Mouse (Mus musculus) embryonic facial prominence, embryonic 15.5 days (tissue): ENCODE results near the gene Nme9. TPM values are rescaled to one million over a fixed set of nuclear protein-coding genes. Genes with fewer than 3 reads are reported as not detected.
A peak's percentile ranks its signal among the peaks of the same experiment; 100 is the strongest.

ENCODE experiments used
- ATAC-seq: fragments of 200-750 bp; cut with Nextera tagmentation; 2 replicates; pipeline ENCODE4 v1.8.0; 2017; ENCODE audit warnings: low read depth, moderate TSS enrichment; ENCODE audit not compliant: insufficient number of reproducible peaks, low FRiP score, low TSS enrichment
- H3K27ac ChIP-seq: fragments of 300-500 bp; sonication (generic); replicated peaks from 2 replicates; pipeline ENCODE4 v1.5.1; 2015; ENCODE audit warnings: mild to moderate bottlenecking, inconsistent platforms
- H3K27me3 ChIP-seq: fragments of 300-500 bp; sonication (generic); 2 replicates; pipeline ENCODE4 v1.6.1; 2015; ENCODE audit warnings: inconsistent platforms
- H3K36me3 ChIP-seq: fragments of 300-500 bp; sonication (generic); 2 replicates; pipeline ENCODE4 v1.6.1; 2015; ENCODE audit warnings: mild to moderate bottlenecking, inconsistent platforms
- H3K4me1 ChIP-seq: fragments of 300-500 bp; sonication (generic); 2 replicates; pipeline ENCODE4 v1.6.1; 2015; ENCODE audit warnings: inconsistent platforms
- H3K4me2 ChIP-seq: fragments of 300-500 bp; sonication (generic); replicated peaks from 2 replicates; pipeline ENCODE4 v1.6.1; 2015; ENCODE audit warnings: mild to moderate bottlenecking, inconsistent platforms
- H3K4me3 ChIP-seq: fragments of 300-500 bp; sonication (generic); replicated peaks from 2 replicates; pipeline ENCODE4 v1.5.1; 2015; ENCODE audit warnings: mild to moderate bottlenecking, inconsistent platforms
- H3K9ac ChIP-seq: fragments of 300-500 bp; sonication (generic); 2 replicates; pipeline ENCODE4 v1.6.1; 2015; ENCODE audit warnings: inconsistent platforms
- H3K9me3 ChIP-seq: fragments of 300-500 bp; sonication (generic); replicated peaks from 2 replicates; pipeline ENCODE4 v1.6.1; 2016; ENCODE audit warnings: inconsistent platforms
- WGBS: fragments of 180-500 bp; shearing (Covaris S2); methylation state at CpG from one replicate; pipeline ENCODE4 v1.1.7; 2015; 5-methylcytosine and 5-hydroxymethylcytosine counted together
- polyA plus RNA-seq: library from polyadenylated mRNA; unstranded; fragments of >200 nt; fragmentation: Nextera tagmentation; extraction: Ambion mirVana; gene quantifications from 2 replicates; pipeline ENCODE4 v1.2.1, GENCODE M21; 2015

Gene Nme9
- polyA plus RNA-seq = 6.2 and 11.2 TPM in 2 replicates

GRCm38 (mm10) chr9:99451161-99451560 lies at the start of gene Nme9:
Gene Nme9, plus strand, starts transcription at chr9:99451475.
- Histone ChIP-seq H3K9me3 (no peaks in the 10 kb centered on the region), H3K4me1 (peaks cover 21% of the 10 kb centered on the region), H3K27ac (no peak within 1 kb of the TSS), H3K4me2 (peak within 1 kb of the TSS; percentile 30), H3K9ac (no peak within 1 kb of the TSS), H3K4me3 (0 out of 2 replicates have a peak within 1 kb of the TSS, but pooled peaks have one; percentile 3), H3K36me3 (no peaks in the 10 kb centered on the region), H3K27me3 (peaks cover 8% of the 10 kb centered on the region)
- WGBS = 6% methylated on average over 14 of the region's 14 CpGs
- ATAC-seq = no peak

GRCm38 (mm10) chr9:99409280-99409679 lies 42.0 kb upstream of the Nme9 start:
- H3K4me1 ChIP-seq = 0 out of 2 replicates have a peak, but pooled peaks cover 1% of the 10 kb centered on the region
- no peaks in the 10 kb centered on the region for H3K36me3 ChIP-seq
- no peak overlapping the region for H3K9ac ChIP-seq
- no peak for ATAC-seq
- WGBS = 84% methylated on average over 3 of the region's 3 CpGs
- H3K27ac ChIP-seq = no peak overlapping the region
- no peaks in the 10 kb centered on the region for H3K9me3 ChIP-seq
- H3K4me2 ChIP-seq = no peak overlapping the region
- no peaks in the 10 kb centered on the region for H3K27me3 ChIP-seq
- H3K4me3 ChIP-seq = no peak overlapping the region

DNA sequence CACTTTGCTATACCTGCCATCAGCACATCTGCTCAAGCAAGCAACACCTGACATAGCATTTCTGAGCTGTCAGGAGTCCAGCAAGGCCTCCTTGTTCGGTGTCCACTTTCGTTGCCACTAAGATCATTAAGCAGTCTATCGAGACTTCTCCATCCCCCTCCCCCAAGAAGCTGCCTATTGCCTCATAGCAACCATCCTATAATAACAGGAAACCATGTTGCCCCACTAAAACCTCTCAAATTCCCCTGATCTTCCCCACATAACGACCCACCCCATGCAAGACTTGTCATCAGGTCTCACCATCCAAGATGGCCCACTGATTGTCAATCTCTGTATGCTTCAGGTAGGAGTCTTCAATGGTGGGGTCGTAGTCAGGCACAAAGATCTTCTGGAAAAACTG lies 40.2 kb upstream of the Nme9 start:
- H3K27me3 ChIP-seq = no peaks in the 10 kb centered on the region
- H3K4me1 ChIP-seq = peaks cover 12% of the 10 kb centered on the region; the same call in 1 of the 2 replicates
- H3K9me3 ChIP-seq = no peaks in the 10 kb centered on the region
- no peak for ATAC-seq
- H3K36me3 ChIP-seq = no peaks in the 10 kb centered on the region
- H3K27ac ChIP-seq = no peak overlapping the region
- no peak overlapping the region for H3K4me2 ChIP-seq
- WGBS = 82% methylated on average over 5 of the region's 5 CpGs
- no peak overlapping the region for H3K4me3 ChIP-seq
- no peak overlapping the region for H3K9ac ChIP-seq

DNA sequence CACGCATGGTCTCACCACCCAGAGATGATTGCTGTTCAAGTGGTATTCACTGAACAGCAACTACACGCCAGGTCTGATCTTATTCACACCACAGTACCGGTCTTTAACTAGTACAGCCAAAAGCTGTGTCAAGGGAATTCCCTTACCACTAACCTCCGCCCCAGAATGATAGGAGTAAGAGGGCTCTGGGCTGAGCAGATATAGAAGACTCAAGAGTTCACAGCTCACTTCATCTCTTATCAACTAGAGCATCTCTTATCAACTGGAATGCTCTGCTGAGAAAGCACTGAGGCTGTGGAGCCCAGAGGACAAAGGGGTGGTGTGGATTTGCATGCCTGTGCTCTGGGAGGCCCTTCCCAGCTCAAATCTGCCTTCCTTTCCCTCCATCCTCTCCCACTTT lies 39.5 kb upstream of the Nme9 start:
- WGBS = 91% methylated on average over 4 of the region's 4 CpGs
- H3K27me3 ChIP-seq = no peaks in the 10 kb centered on the region

GRCm38 (mm10) chr9:99416809-99417208 lies 34.5 kb upstream of the Nme9 start:
- H3K27ac ChIP-seq = no peak overlapping the region
- no peak overlapping the region for H3K4me2 ChIP-seq

More for the DNA sequence above, 39.5 kb upstream of the Nme9 start:
- no peak for ATAC-seq
- Histone ChIP-seq H3K4me2 (no peak overlapping the region), H3K9me3 (no peaks in the 10 kb centered on the region), H3K4me3 (no peak overlapping the region), H3K27ac (no peak overlapping the region), H3K36me3 (no peaks in the 10 kb centered on the region), H3K4me1 (peaks cover 16% of the 10 kb centered on the region), H3K9ac (no peak overlapping the region)

GRCm38 (mm10) chr9:99417288-99417846 lies 33.9 kb upstream of the Nme9 start:
- H3K4me3 ChIP-seq = no peak overlapping the region
- no peak overlapping the region for H3K9ac ChIP-seq
- 0 out of 2 replicates have a peak, but pooled peaks have one; percentile 31 for ATAC-seq
- 64% methylated on average over 4 of the region's 4 CpGs for WGBS
- no peaks in the 10 kb centered on the region for H3K27me3 ChIP-seq
- H3K36me3 ChIP-seq = no peaks in the 10 kb centered on the region; the same call in 1 of the 2 replicates
- peak overlapping the region; percentile 56 for H3K27ac ChIP-seq
- H3K4me2 ChIP-seq = no peak overlapping the region
- peaks cover 38% of the 10 kb centered on the region for H3K4me1 ChIP-seq
- no peaks in the 10 kb centered on the region for H3K9me3 ChIP-seq

More at GRCm38 (mm10) chr9:99416809-99417208, 34.5 kb upstream of the Nme9 start:
- Histone ChIP-seq H3K4me3 (no peak overlapping the region), H3K36me3 (no peaks in the 10 kb centered on the region; the same call in 1 of the 2 replicates), H3K27me3 (no peaks in the 10 kb centered on the region), H3K9ac (no peak overlapping the region), H3K9me3 (no peaks in the 10 kb centered on the region), H3K4me1 (peaks cover 38% of the 10 kb centered on the region)
- WGBS = 76% methylated on average over 3 of the region's 3 CpGs
- ATAC-seq = no peak

DNA sequence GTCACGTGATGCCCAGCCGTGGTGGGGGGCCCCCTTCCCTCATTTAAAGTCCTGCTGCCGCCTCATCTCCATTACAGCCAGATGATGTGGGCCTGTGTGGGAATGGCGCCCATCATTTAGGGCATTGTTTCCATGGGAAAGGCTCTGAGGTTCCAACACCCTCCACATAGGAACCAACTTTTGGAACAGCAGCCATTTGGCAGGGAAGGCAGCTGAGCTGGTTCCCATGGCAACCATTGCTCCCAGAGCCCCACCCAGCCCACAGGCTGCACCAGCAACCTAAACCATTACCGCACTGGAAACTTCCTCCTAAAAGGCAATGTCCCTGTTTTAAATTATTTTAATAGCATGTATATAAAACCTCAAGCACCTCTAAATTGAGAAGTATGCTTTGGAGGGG lies 32.9 kb upstream of the Nme9 start:
- Histone ChIP-seq H3K4me1 (peaks cover 41% of the 10 kb centered on the region), H3K27me3 (no peaks in the 10 kb centered on the region), H3K36me3 (no peaks in the 10 kb centered on the region; the same call in 1 of the 2 replicates), H3K4me3 (no peak overlapping the region), H3K4me2 (no peak overlapping the region), H3K9me3 (no peaks in the 10 kb centered on the region), H3K9ac (no peak overlapping the region), H3K27ac (peak overlapping the region; percentile 56)
- 57% methylated on average over 5 of the region's 5 CpGs for WGBS
- peak; percentile 36 for ATAC-seq

DNA sequence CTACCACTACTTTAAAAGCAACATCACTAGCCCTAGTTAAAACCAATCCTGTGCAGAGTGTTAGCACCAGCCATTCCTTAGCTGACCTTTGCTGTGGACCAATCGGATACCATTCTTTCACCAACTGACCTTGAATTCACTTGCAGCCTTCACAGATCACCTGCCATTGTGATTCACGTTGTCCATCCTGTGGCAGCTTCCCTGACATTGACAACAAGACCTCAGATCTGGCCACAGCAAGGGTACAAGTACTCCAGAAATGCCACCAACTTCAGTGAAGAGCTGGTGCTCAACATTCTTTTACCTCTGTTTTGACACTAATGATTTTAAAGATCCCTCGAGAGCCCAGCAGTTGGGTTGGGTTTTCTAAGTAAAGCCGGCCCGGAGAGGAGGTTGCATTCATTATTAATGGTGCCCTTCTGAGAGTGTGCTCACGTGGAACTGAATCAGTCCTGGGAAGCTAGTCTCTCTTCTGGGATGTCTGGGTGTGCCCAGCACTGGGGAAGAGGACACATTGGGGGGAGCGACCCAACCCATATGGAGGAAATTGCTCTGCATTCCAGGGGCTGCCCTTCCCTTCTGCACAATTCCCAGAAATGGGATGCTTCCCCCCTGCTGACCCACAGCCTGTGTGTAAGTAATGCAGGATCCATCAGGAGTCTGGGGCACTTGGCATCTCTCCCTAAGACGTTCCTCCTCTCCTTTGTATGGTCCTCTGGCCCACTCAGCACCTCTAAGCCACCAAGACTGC lies 31.1 kb upstream of the Nme9 start:
- Histone ChIP-seq H3K36me3 (no peaks in the 10 kb centered on the region; the same call in 1 of the 2 replicates), H3K4me1 (peaks cover 50% of the 10 kb centered on the region), H3K9ac (no peak overlapping the region), H3K27ac (no peak overlapping the region), H3K9me3 (no peaks in the 10 kb centered on the region), H3K4me3 (no peak overlapping the region), H3K4me2 (no peak overlapping the region), H3K27me3 (no peaks in the 10 kb centered on the region)
- ATAC-seq = no peak
- WGBS = 76% methylated on average over 8 of the region's 8 CpGs

GRCm38 (mm10) chr9:99421914-99422313 lies 29.4 kb upstream of the Nme9 start:
- Histone ChIP-seq H3K36me3 (no peaks in the 10 kb centered on the region; the same call in 1 of the 2 replicates), H3K4me1 (peaks cover 47% of the 10 kb centered on the region), H3K27ac (no peak overlapping the region), H3K27me3 (no peaks in the 10 kb centered on the region), H3K4me2 (no peak overlapping the region), H3K4me3 (no peak overlapping the region), H3K9me3 (no peaks in the 10 kb centered on the region), H3K9ac (no peak overlapping the region)
- no peak for ATAC-seq
- 76% methylated on average over 3 of the region's 3 CpGs for WGBS

DNA sequence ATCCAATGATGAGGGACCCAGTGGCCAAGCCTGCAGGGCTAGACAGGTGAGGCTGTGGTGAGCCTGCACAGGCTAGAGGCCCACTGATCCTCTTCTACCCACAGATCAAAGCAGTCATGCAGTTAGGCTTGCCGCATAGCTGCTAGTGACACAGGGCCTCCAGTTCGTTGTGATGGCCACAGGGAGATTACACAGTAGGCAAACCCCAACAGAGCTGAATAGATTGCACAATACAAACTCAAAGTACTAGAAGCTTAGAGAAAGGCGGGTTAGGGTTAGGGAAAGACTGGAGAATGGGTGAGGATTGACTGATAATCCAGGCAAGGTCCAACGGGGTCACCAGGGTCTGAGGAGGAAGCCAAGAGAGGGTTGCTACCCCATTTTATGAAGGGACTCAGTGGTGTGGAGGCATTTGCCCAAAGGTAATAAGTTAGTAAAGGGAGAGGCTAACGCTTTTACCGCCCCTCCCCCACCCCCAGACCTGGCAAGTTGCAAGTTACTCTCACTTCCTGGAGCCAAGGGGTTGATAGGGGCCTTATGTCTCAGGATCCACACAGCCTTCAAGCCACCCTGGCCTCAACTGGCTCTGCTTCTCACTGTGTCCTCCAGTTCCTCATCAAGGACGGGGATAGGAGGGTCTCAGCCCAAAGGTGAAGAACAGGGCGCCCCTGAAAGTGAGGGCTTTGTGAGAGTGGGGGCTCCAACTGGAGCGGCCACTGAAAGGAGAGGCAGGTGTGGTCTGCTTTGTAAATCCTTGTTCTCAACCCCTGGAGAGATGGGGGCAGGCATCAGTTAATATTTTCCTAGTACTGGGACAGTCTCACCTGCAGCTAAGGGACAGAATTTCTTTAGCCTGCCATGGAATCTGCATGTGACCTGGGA lies 27.3 kb upstream of the Nme9 start:
- peaks cover 37% of the 10 kb centered on the region for H3K4me1 ChIP-seq
- H3K4me3 ChIP-seq = no peak overlapping the region
- no peak overlapping the region for H3K27ac ChIP-seq
- H3K27me3 ChIP-seq = no peaks in the 10 kb centered on the region
- H3K4me2 ChIP-seq = no peak overlapping the region
- H3K9me3 ChIP-seq = no peaks in the 10 kb centered on the region
- ATAC-seq = no peak
- WGBS = 68% methylated on average over 9 of the region's 9 CpGs
- H3K36me3 ChIP-seq = no peaks in the 10 kb centered on the region; the same call in 1 of the 2 replicates
- no peak overlapping the region for H3K9ac ChIP-seq

DNA sequence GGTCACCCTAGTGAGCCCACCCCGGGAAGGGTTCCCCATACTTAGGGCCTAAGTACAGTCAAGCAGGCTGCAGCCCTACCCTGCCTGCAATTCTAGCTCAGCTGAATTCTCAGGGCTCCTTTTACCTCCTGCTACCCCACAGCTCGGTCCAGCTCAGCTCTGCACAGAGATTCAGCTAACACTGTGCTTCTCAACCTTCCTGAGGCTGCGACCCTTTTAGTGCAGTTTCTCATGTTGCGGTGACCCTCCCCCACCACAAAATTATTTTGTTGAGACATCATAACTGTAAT lies 26.8 kb upstream of the Nme9 start:
- ATAC-seq = no peak
- Histone ChIP-seq H3K27ac (no peak overlapping the region), H3K9ac (no peak overlapping the region), H3K27me3 (no peaks in the 10 kb centered on the region), H3K36me3 (no peaks in the 10 kb centered on the region; the same call in 1 of the 2 replicates), H3K9me3 (no peaks in the 10 kb centered on the region), H3K4me1 (peaks cover 40% of the 10 kb centered on the region), H3K4me2 (no peak overlapping the region), H3K4me3 (no peak overlapping the region)
- 56% methylated on average over 4 of the region's 4 CpGs for WGBS
